Mouse (Mus musculus) midbrain, embryonic 16.5 days (tissue): ENCODE measurements around the gene Nup210. TPM values are rescaled to one million over a fixed set of nuclear protein-coding genes. Genes with fewer than 3 reads are reported as not detected.

Source experiments
- ATAC-seq: fragments of 200-750 bp; cut with Nextera tagmentation; 2 replicates; pipeline ENCODE4 v1.8.0; 2017; ENCODE audit warnings: moderate TSS enrichment
- H3K27ac ChIP-seq: fragments of 300-500 bp; sonication (generic); 2 replicates; pipeline ENCODE4 v1.5.1; 2014; ENCODE audit warnings: mild to moderate bottlenecking, low read length, mixed read lengths
- H3K27me3 ChIP-seq: fragments of 300-500 bp; sonication (generic); 2 replicates; pipeline ENCODE4 v1.6.1; 2014; ENCODE audit warnings: low read depth, low read length, mixed read lengths; ENCODE audit not compliant: control insufficient read depth, insufficient read depth
- H3K36me3 ChIP-seq: fragments of 300-500 bp; sonication (generic); 2 replicates; pipeline ENCODE4 v1.6.1; 2014; ENCODE audit warnings: mild to moderate bottlenecking, low read length, moderate library complexity, mixed read lengths; ENCODE audit not compliant: control insufficient read depth, insufficient read depth
- H3K4me1 ChIP-seq: fragments of 300-500 bp; sonication (generic); 2 replicates; pipeline ENCODE4 v1.6.1; 2014; ENCODE audit warnings: mild to moderate bottlenecking, low read length, mixed read lengths; ENCODE audit not compliant: control insufficient read depth, insufficient read depth
- H3K4me2 ChIP-seq: fragments of 300-500 bp; sonication (generic); 2 replicates; pipeline ENCODE4 v1.6.1; 2014; ENCODE audit warnings: mild to moderate bottlenecking, low read length, mixed read lengths
- H3K4me3 ChIP-seq: fragments of 300-500 bp; sonication (generic); 2 replicates; pipeline ENCODE4 v1.5.1; 2014; ENCODE audit warnings: low read depth, mild to moderate bottlenecking, low read length, moderate library complexity, mixed read lengths
- H3K9ac ChIP-seq: fragments of 300-500 bp; sonication (generic); 2 replicates; pipeline ENCODE4 v1.6.1; 2014; ENCODE audit warnings: low read depth, low read length, mixed read lengths
- H3K9me3 ChIP-seq: fragments of 300-500 bp; sonication (generic); replicated peaks from 2 replicates; pipeline ENCODE4 v1.6.1; 2014; ENCODE audit warnings: mild to moderate bottlenecking, low read length, mixed read lengths; ENCODE audit not compliant: control insufficient read depth, poor library complexity, severe bottlenecking
- WGBS: fragments of 180-500 bp; shearing (Covaris S2); extraction: QIAGEN DNeasy Blood & Tissue Kit; methylation state at CpG from one replicate; pipeline ENCODE4 v1.1.7; 2014; 5-methylcytosine and 5-hydroxymethylcytosine counted together
- polyA plus RNA-seq: library from polyadenylated mRNA; unstranded; fragments of >200 nt; fragmentation: Nextera tagmentation; extraction: Ambion mirVana; gene quantifications from 2 replicates; pipeline ENCODE4 v1.2.1, GENCODE M21; 2015

The Nup210 gene
- polyA plus RNA-seq, 1 experiment from 2014 or later = 20.7 TPM

DNA sequence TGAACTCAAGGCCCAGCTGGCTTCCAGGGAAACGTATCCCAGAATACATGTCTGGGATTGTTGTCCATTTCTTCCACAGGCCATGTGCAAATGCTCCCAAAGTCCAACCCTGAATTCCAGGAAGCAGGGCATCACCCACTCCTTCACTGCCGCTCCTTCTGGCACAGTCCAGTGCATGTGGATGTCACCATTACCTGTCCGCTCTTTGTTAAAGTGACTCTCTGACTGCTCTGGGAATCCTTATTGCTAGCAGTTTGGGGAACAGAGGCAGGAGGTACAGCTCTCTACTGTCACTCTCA, 4.7 kb downstream of the Nup210 start:
- H3K9ac ChIP-seq = no peak overlapping the region
- no peak overlapping the region for H3K4me2 ChIP-seq
- WGBS = 95% methylated on average over 3 of the region's 3 CpGs
- H3K4me3 ChIP-seq = no peak overlapping the region
- no peak for ATAC-seq
- H3K4me1 ChIP-seq = peaks cover 18% of the 10 kb centered on the region
- H3K27ac ChIP-seq = no peak overlapping the region
- no peaks in the 10 kb centered on the region for H3K27me3 ChIP-seq
- no peaks in the 10 kb centered on the region for H3K9me3 ChIP-seq
- H3K36me3 ChIP-seq = no peaks in the 10 kb centered on the region

DNA sequence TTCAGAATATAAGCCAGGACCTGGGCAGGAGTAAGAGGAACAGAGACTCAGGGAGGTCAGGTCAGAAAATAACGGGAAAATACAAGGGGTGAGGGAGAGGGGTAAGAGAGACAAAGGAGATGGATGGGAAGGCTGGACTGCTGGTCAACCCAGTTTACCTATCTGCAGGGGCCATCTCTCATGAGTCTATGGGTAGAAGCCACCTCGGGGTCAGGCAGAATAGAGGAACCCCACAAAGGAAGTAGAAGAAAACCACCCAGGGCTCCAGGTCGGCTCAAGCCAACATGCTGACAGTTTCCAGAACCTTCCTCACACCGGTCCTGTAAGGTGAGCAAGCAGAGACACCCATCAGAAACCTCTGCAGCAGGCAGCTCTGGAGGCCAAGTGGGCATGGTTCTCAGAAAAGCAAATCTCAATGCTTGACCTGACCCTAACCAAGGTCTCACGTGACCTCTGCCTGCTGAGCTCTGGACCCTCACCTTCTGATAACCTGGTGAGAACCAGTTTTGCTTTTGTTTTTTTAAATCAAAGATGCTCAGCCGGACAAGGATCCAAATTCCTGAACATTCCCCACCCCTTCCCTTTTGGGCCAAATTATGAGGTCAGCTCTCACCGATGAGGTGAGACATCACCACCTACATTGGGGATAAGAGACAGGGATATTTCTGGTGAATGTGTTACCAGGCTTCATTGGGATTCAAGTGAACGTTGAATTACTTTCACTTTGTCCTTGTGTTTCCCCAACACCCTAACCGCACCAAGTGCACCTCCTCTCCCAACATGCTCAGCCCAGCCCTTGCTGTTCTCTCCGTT, 5.3 kb downstream of the Nup210 start:
- Histone ChIP-seq H3K9ac (no peak overlapping the region), H3K4me3 (no peak overlapping the region), H3K27ac (no peak overlapping the region), H3K36me3 (no peaks in the 10 kb centered on the region), H3K4me2 (no peak overlapping the region), H3K9me3 (no peaks in the 10 kb centered on the region), H3K4me1 (peaks cover 18% of the 10 kb centered on the region), H3K27me3 (no peaks in the 10 kb centered on the region)
- WGBS = 93% methylated on average over 10 of the region's 10 CpGs
- ATAC-seq = no peak

DNA sequence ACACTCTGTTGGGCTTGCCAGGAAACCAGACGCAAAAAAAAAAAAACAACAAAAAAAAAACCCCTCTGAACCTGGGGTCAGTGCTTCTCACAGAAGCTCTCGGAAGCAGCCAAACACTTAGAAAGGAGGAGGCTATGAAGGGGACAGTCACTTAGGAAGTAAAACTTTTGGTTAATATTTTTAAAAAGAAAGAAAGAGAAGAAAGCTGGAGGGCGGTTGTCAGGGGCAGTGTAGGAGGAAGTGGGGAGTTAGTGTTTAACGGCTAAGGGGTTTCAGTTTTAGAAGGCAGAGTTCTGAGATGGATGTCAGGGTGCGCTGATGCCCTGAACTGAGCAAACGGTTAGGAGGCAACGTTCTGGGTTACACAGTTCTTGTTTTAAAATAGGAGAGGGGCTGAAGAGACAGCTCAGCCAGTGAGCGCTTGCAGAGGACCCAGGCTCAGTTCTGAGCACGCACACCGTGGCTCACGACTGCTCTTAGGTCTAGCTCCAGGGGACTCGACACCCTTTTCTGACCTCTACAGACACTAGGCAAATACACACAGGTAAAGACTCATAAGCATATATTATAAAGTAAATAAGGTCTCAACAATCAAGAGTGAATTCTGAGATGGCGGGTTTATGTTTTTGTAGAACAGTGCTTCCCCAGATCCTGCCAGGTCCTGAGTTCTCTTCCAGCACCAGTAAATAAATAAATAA, 6.2 kb downstream of the Nup210 start:
- no peak overlapping the region for H3K9ac ChIP-seq
- 85% methylated on average over 13 of the region's 13 CpGs for WGBS
- H3K27ac ChIP-seq = no peak overlapping the region
- no peaks in the 10 kb centered on the region for H3K27me3 ChIP-seq
- H3K4me2 ChIP-seq = no peak overlapping the region
- H3K4me1 ChIP-seq = peaks cover 13% of the 10 kb centered on the region
- no peaks in the 10 kb centered on the region for H3K9me3 ChIP-seq
- ATAC-seq = no peak
- no peak overlapping the region for H3K4me3 ChIP-seq
- H3K36me3 ChIP-seq = no peaks in the 10 kb centered on the region

DNA sequence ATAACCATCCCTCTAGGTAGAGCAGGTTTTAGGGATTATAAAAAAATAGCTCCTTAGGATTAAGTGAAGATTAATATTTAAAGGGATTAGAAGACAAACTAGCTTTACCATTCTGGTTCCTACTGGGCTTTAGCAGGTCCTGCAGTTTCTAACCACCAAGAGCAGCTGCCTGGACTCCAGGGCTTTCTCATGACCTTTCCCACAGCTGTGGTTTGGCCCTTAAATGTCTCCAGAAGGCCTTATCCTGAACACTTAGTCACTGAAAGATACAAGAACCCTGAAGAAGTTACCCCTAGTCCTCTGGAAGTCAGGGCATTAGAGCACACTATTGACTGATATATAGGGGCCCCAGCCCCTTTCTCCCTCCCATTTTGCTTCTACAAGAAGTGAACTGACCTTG, 7.1 kb downstream of the Nup210 start:
- H3K36me3 ChIP-seq = no peaks in the 10 kb centered on the region
- no peak overlapping the region for H3K4me3 ChIP-seq
- peaks cover 3% of the 10 kb centered on the region for H3K4me1 ChIP-seq
- H3K27ac ChIP-seq = no peak overlapping the region
- no peaks in the 10 kb centered on the region for H3K27me3 ChIP-seq
- H3K4me2 ChIP-seq = no peak overlapping the region
- H3K9ac ChIP-seq = no peak overlapping the region
- ATAC-seq = no peak
- no peaks in the 10 kb centered on the region for H3K9me3 ChIP-seq

DNA sequence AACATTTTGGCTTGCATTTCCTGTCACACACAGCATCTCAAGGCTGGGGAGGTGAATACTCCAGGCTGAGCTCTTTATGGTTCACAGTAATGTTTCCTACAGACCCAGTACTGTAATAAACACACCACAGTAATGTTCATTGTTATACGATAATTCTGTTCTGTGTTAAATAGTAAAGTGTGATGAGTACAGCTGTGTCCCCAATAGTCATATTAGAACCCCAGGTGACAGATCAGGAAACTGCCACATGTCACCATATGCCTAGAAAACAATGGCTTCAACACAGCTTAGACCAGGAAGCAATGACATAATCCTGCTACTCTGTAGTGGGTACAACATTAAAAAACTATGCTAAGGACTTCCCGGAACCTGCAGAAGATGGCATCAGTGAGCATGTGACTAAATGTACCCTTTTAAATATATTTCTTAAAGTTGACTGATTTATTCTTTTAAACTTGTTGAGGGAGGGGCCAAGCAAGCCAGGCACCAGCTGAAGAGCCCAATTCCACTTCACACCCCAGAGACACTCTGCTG, 7.6 kb downstream of the Nup210 start:
- H3K9me3 ChIP-seq = no peaks in the 10 kb centered on the region
- ATAC-seq = no peak

DNA sequence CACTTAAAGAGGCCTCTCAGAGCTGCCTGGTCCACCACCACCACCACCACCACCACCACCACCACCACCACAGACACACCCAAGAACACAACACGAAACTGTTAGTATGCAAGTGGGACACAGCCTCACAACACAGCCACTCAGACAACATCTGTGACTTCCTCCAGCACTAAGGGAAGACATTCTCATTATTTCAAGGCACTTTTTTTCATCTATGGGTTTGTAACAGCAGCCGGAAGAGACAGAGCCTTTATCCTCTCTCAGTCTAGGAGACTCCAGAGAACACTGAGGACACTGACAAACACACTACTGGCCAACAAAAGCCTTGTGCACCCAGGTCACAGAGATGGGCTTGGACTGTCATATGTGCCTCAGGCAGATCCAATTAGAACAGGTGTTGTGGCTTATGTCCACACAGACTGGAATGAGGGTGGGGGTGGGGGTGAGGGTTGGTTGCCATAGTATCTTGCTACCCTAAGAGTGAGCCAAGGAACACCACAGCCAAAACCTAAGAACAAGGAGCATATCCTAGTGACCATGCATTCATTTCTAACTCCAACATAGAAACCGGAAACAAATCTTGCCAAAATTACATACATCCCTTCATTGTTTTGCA, 8.2 kb downstream of the Nup210 start:
- Histone ChIP-seq H3K4me3 (no peak overlapping the region), H3K4me2 (no peak overlapping the region), H3K36me3 (no peaks in the 10 kb centered on the region), H3K9ac (no peak overlapping the region), H3K9me3 (no peaks in the 10 kb centered on the region), H3K27me3 (no peaks in the 10 kb centered on the region), H3K4me1 (0 out of 2 replicates have a peak, but pooled peaks cover 2% of the 10 kb centered on the region), H3K27ac (no peak overlapping the region)
- 77% methylated on average over 3 of the region's 3 CpGs for WGBS
- ATAC-seq = no peak

More for the DNA sequence above, 7.6 kb downstream of the Nup210 start:
- no peak overlapping the region for H3K4me3 ChIP-seq
- no peaks in the 10 kb centered on the region for H3K36me3 ChIP-seq
- no peak overlapping the region for H3K9ac ChIP-seq
- 92% methylated on average over 2 of the region's 2 CpGs for WGBS
- no peak overlapping the region for H3K27ac ChIP-seq
- H3K27me3 ChIP-seq = no peaks in the 10 kb centered on the region
- H3K4me2 ChIP-seq = no peak overlapping the region
- H3K4me1 ChIP-seq = 0 out of 2 replicates have a peak, but pooled peaks cover 2% of the 10 kb centered on the region

DNA sequence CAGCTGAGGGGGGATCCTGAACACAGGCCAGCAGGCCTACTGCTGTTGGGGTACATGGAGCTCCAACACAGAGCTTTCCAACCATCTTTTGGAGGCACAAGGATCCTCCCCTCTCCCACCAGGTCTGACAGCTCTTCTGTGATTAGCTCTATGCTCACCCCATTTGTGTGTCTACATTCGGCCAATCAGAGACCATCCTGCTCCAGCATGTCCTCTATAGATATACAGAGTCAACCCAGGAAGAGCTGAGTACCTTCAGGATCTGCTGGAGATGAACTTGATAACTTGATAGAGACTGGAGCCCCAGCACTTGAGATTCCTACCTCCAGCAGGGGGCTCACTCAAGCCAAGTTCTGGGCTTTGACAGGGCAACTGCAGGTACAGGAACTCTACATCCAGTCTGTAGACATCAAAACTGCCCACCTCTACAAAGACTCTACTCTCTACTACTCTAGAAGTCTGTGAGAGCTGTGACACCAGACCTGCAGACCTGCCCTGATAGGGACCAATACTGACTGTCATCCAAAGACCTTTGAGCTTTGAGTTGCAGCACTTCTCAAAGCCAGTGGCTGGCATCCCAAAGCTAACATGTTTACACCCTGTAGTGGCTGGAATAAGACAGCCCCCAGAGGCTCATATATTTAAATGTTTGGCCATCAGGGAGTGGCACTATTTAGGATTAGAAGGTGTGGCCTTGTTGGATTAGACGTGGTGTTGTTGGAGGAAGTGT, 11.1 kb downstream of the Nup210 start:
- H3K4me1 ChIP-seq = 0 out of 2 replicates have a peak, but pooled peaks cover 2% of the 10 kb centered on the region
- no peaks in the 10 kb centered on the region for H3K27me3 ChIP-seq
- H3K4me2 ChIP-seq = no peak overlapping the region
- no peak for ATAC-seq
- H3K9ac ChIP-seq = no peak overlapping the region
- H3K36me3 ChIP-seq = no peaks in the 10 kb centered on the region
- no peaks in the 10 kb centered on the region for H3K9me3 ChIP-seq
- 96% methylated on average over 2 of the region's 2 CpGs for WGBS
- no peak overlapping the region for H3K27ac ChIP-seq
- H3K4me3 ChIP-seq = no peak overlapping the region

DNA sequence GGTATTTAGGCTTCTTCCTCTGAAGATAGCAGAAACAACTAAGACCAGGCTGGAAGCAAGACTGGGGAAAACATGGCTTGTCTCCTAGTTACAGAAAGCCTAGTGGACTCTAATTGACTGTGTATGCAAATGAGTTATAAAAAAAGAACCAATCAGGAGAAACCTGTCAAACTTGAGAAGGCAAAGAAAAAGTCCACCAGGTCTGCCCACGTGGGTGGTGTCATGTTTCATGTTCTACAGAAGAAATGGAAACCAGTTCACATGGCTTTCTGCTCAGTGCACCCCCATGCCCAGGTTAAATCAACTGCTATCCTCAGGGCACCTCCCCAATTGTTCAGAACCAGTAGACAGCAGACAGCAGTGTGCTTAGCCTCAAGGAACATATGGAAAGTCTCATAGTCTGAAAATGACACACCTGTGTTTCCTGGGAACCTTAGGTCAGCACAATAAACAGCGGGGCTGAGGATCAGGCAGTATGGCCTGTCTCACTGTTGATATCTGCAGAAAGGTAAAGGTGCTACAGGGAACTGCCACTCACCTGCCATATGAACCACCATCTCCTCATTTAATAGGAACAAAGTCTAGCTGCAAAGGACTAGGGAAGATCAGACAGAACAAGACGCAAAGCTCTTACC, 11.7 kb downstream of the Nup210 start:
- Histone ChIP-seq H3K4me2 (no peak overlapping the region), H3K4me1 (0 out of 2 replicates have a peak, but pooled peaks cover 2% of the 10 kb centered on the region), H3K9me3 (no peaks in the 10 kb centered on the region), H3K9ac (no peak overlapping the region), H3K27me3 (no peaks in the 10 kb centered on the region), H3K4me3 (no peak overlapping the region), H3K27ac (no peak overlapping the region), H3K36me3 (no peaks in the 10 kb centered on the region)
- WGBS = 77% methylated on average over 3 of the region's 3 CpGs
- no peak for ATAC-seq
